Mouse (Mus musculus) c-Kit-positive CD71-negative TER-119-negative erythroid progenitor cells, embryonic 14.5 days (primary cell): ENCODE measurements around the gene Lgals12.

Source experiments
- DNase-seq: peaks from one replicate; pipeline ENCODE4 v3.0.0-alpha.2; 2013; ENCODE audit warnings: low read depth

The Lgals12 gene

DNA sequence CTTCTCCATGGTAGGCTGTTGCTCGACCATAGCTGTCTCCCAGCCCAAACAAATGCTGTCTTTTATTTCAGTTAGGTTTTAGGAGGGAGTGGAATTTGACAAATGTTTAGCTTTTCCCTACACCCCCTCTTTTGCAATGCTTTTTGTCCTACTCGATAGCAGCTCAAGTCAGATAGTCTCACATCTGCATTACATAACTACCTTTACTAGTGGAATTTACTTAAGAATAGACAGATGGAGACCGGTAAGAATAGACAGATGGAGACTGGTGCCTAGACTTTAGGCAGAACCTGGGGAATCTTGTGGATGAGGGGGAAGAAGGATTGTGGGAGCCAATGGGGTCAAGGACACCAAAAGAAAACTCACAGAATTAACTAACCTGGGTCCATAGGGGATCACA is 23.4 kb downstream of the Lgals12 start:
- DNase-seq = no peak

DNA sequence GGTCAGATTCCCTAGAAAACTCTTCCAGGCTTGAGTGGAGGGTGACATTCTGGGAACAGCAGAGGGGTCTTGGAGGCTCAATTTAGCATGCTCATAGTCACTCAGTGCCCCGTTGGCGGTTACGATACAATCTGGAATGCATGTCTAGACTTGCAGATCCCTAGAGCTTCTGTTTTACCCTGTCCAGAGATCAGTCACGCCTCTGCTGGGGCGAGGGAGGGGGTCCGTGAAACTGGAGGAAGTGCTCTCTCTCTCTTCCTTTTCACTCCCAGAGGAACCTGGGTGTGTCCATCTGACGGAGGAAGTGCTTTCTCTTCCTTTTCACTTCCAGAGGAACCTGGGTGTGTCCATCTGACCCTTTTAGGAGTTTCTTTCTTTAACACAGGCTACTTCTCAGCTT is 23.9 kb downstream of the Lgals12 start:
- no peak for DNase-seq

DNA sequence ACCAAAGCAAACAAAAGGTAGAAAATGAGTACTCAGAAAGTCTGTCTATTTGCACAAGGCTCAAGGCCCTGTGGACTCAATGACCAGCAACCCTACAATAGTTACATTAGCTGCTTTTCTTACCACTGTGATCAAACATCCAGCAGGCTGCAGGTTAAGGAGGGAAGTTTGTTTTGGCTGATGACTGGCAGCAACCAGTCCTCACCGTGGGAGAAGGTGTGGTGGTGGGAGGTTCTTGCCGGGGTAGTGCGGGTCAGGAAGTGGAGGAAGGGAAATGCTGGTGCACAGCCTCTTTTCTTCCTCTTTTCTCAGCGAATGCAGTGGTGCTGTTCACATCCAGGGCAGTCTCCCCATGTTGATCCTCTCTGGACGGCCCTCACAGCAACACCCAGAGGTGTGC is 26.0 kb downstream of the Lgals12 start:
- no peak for DNase-seq

DNA sequence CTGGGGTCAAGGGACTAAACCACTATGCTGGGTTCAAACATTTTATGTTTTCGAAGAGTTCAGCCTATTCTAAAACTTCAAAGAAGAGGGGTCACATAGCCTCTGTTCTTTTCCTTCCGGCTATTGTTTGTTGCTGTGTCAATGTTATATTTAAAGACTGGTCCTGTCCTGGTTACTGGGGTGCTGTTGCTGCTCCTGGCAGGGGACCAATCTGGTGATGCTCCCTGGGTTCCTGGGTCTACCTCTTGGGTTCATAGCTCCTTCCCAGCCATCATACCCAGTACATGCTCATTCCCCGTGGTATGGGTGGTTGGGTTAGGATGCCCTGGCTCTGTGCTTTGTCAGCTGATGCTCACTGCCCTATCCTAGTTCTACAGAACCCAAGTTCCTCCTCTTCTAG is 29.3 kb downstream of the Lgals12 start:
- no peak for DNase-seq

DNA sequence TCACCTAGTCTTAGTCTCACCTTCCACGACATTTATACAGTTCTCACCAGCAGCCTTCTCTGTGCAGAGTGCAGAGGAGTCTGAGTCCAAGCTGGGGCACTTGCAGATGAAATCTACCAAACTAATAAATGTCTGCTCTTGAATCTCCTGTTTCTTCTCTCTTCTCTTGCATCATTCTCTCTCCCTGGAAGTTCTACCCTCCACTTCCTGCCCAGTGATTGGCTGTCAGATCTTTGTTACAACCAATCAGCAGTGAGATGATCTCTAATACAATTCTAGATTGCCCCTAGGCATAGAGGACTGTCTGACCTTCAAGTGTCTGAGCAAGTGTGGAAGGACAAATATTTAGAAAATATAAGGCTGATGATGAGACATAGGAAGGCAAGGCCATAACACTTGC is 30.8 kb downstream of the Lgals12 start:
- no peak for DNase-seq

DNA sequence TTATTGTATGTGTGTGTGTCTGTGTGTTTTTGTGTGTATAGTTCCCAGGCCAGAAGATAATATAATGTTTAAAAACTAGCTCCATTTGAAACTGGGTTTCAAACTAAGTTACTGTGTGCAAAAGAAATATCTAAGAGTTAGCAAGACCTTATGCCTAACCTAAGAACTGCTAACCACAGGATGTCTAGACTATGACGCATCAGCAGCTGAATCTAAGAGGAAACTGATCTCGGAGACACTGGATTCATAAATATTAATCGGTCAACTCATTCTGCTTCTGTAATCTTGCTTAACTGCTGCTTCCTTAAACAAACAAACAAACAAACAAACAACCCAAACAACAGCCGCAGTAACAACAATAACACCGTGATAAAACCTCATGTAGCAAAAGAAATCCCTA is 37.3 kb downstream of the Lgals12 start:
- DNase-seq = no peak

DNA sequence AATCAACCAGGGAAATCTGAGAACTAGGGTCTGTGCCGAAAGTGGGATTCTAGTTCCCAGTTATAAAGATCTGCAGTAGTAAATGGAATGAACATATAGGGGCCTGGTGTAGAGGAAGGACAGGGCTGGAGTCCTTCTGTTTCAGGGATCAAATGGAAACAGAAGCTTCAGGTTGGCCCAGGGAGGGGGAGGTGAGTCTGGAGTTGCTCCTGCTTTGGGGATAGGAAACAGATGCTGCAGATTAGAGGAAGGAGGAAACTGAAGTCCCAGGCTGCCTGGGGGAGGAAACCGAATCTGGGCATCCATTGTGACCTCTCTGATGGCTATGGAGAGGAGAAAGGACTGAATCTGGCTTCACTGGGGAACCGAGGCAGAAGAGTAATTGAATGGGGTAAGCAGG is 38.6 kb downstream of the Lgals12 start:
- no peak for DNase-seq

DNA sequence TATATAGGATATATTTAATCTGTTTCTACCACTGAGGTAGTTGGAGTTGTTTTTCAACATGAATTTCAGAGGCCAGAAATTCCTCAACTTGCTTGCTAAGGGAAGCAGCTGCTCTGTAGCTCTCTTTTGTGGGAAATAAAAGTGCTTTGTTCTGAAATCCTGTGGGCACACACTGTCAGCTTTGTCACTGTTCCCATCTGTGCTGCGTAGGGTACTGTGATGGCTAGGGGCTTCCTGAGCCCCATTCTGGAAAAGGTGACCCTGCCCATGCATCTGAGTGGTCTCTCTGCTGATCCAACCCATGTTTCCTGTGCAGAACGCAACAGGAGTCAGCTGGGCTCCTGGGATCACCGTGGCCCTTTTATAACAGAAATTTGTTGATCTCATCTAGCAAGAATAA is 40.2 kb downstream of the Lgals12 start:
- no peak for DNase-seq

DNA sequence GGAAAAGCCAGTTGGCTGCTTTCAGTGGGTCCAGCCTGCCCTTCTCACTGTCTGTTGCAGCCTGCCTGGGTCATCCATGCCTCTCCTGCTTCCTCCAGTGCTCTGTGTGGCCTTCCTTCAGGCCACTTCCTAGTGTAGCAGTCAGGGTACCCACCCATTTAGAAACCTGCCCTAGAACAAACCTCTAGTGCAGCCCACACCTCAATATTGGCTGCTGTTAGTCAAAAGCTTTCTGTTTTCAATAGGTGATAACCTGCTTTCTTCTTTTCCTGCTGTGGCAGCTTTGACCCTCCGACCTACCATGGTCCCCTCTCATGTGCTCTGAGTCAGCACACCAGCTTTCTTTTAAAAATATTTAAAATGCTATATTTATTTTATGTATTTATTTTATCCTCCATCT is 42.5 kb downstream of the Lgals12 start:
- DNase-seq = no peak

DNA sequence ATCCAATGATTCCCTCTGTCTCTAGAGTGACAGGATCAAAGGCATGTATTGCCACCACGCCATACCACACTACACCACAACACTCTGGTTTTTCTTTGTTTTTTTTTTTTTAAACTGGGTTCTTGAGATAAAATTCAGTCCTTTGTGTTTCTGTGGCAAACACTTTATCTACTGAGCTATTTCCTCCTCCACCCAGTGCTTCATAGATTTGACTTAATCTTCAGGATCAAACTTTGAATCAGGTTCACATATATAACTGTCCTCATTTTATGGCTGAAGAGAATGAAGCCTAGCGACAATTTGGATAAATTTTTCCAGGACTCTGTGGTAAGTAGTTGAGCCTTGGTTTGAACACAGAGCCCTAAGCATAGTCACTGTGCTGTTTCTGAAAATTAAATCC is 43.3 kb downstream of the Lgals12 start:
- no peak for DNase-seq

DNA sequence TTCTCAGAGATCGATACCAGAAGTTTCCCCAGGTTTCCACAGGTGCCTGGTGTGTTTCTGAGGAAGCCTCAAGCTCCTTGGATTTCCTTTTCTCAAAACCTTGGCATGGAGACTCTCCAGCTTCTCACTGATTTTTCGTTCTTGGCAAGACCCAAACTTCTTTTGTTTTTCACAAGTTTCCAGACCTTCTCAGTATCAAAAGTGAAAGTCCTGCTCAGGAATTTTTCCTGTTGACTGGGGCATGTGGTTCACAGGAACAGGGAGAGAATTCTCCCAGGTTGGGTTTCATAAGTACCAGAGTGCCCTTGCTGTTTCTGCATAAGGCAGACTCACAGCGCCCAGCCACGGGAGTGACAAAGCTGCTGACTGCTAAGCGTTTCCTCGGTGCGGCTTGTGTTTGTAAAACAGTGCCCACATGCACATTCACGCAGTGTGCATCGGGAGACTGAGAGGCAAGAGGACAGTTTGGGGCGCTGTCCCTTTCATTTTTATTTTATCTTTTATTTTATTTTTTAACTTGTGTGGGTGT is 44.3 kb downstream of the Lgals12 start:
- no peak for DNase-seq

DNA sequence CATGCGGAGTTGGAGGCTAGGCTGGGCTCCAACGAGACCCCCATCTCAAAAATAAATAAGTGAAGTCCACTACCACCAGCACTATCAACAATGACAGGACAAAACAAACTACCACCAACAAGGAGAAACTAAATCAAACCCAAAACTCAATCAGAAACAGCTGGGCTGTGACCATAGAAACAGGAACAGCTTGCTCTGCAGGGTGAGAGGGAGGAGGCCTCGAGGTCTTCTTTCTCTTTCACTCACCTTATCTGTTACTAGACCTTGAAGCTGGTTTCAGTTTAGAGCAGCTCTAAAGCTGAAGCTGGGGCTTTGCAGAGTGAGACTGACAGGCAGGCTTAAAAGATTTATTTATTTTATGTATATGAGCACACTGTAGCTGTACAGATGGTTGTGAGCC is 45.5 kb downstream of the Lgals12 start:
- DNase-seq = no peak

DNA sequence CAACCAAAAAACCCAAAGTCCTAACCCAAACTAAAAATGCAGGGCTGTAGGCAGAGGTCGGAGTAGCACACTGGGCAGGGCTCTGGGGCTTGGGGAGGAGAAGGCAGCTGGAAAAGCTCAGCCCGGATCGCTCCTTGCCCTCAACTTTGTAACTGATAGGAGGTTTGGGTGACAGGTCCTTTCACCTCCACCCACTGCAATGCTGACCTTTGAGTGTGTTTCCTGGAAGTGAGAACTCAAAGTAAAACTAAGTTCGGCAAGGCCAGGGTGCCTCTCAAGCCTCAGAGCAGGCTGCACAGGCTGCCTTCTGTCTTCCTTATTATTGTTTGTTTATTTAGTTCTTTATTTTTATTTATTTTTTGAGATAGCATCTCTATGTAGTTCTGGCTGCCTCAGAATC is 47.0 kb downstream of the Lgals12 start:
- DNase-seq = no peak

DNA sequence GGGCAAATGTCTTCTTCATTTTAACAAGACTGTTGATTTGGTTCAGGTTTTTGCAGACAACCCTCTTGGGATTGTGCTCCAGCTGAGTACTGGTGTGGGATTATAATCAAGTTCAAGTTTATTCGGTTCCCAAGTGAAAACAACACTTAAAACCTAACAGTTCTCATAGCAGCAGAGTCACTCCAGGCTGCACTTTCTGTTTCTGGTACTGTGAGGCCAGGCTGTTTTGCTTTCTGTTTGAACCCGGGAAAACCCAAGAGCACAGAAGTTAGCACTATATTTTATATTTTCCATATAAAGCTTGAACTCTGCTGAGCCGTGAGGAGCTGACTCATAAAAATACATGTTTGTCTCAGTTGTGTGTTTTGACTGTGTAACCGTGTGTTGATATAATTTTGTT is 48.3 kb downstream of the Lgals12 start:
- no peak for DNase-seq

DNA sequence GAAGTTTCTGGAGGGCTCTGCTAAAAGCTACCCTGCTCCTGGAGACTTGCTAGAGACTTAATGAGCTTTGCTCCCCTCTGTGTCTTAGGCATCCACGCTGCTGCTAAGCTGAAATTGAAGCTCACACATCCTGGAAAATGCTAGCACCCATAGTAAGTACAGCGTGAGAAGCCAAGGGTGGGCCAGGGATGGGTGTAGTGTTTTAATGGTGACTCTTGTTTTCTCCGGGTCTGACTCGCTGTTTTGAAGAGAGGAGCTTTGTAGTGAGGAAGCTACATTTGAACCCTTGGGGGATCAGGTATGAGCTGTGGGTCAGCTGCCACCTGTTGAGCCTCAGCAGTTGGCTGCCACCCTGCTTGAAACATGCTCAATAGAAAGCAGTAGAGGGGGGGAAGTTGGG is 49.1 kb downstream of the Lgals12 start:
- no peak for DNase-seq

DNA sequence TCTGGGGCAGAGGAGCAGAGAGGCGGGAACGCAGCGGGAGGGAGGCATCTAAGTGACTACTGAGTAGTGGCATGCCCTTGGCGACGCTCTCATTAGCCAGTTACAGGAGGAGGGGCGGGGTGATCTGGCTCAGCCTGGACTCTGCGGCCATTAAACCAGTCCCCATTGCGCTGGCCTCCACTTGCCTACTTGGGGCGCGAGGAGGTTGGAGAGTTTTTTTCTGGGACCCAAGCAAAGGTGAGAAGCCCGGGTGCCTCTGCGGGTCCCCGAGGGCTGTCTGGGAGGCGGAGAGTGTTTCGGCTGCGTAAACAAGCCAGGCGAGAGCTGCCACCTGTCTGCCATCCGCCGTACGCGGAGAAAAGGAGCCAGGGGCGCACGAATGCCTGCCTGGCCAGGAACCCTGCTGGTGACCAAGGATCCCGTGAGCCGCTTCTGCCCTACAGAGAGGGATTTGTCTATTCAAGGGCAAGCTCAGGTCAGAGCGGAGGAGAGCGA is 49.6 kb downstream of the Lgals12 start, which contains the start of gene Pla2g16:
Pla2g16 (plus strand) TSS at position 132 of the 495 bp plus-strand sequence.
- peak; percentile 53 for DNase-seq

DNA sequence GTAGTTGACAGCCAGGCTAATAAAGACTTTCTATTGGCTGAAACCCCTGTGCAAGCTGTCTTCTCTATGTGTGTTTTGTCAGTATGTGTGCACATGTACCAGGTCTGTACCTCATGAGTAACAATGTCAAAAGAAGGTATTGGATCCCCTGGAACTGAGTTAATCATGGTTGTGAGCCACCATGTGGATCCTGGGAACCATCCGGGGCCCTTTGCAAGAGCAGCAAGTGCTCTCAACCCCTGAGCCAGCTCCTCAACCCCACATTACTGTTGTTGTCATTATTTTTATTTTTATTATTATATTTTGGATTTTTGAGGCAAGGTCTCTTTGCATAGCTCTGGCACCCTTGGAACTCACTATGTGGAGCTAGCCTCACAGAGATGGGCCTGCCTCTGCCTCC is 50.4 kb downstream of the Lgals12 start:
- no peak for DNase-seq

DNA sequence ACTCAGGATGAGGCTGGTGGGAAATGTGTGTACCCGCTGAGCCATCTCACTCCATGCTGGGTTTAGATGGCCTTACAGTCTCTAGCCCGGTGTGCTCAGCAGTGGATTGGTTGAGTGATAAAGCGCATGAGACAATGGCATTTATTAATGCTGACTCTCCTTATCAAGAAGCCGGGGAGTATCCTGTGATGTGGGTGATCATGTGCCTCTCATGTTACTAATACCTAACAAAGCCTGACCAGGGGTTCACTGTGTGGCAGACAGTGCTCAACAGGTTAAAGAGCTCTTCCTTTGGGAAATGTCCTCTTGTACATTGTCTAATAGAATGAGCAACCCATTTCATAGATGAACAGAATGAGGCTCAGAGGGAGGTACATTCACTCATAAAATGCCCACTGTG is 52.1 kb downstream of the Lgals12 start:
- DNase-seq = no peak

DNA sequence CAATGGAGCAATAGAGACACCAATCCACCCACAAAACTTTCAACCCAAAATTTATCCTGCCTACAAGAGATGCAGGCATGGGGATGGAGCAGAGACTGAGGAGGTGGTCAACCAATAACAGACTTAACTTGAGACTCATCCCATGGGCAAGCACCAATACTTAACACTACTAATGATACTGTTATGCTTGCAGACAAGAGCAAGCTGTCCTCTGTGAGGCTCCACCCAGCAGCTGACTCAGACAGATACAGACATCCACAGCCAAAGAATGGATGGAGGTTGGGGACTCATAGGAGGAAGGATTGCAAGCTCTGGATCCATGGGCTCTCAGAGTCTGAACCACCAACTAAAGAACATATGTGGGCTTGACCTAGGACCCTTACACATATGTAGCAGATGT is 53.6 kb downstream of the Lgals12 start:
- DNase-seq = no peak

DNA sequence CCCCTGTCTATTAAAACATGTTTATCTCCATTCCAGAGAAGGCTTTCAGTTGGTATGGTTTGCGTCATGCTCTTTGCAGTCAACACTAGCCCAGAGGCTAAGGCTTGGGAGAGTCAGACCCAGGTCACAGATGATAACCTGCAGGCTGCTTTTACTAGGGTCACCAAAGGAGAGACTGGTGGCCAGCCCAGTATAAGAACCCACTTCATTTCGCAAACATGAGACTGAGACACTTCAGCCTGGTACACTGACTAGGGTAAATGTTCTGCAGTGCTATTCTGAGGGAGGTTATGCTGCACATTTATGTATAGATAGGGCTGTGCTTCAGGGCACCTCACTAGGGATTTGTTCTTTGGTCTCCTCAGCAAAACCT is 54.7 kb downstream of the Lgals12 start:
- no peak for DNase-seq

DNA sequence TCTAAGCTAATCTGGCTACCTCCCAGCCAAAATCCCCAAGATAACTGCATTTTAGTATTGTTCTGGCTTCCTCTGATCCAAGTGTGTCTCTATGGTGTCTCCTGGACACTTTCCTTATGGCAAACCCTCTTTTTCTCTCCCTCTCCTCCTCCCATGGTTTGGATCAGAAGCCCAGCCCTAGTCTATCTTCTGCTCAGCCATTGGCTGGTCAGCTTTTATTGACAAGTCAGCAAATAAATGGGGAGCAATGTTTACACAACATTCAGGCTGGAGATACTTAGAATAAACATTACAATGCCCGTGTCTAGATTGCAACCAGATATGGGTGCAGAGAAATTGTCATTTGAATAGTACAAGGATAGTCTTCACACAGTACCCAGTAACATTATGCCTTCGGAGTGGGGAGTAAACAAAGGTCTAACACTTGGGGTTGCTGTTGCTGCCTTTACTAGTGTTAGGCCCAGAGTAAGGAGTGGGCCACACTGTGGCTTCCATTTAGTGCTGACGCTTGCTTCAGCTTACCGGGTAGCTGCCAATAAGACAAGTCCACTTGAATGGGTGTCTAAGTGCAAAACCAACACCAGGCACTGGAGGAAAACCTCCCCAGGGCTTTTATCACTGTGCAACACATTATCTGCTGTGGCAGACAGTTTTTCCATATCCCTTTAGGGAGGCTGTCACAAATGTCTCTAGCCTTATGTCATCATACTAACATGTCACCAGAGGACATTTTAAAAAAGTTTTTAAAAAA is 55.3 kb downstream of the Lgals12 start:
- DNase-seq = peak; percentile 29

DNA sequence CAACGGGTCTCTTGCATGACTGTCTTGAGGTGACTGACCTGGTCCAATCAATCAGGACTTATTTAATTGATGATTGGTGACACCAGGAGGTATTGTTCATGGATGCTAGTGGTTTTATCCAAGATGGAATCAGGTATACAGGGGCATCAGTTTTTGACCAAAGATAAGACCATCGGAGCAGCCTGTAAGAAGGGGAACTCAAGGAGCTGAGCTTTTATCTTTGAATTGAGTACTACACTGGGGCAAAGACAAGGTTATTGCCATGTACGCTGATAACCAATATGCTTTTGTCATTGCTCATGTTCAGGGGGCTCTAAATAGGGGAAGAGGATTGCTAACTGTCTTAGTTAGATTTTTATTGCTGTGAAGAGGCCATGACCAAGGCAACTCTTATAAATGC is 58.1 kb downstream of the Lgals12 start:
- DNase-seq = no peak
